ENCODE assay signal across 9 mouse cellular contexts in genomic region chrX:71052481-71053216, GRCm38 (mm10). TPM values are rescaled to one million over a fixed set of nuclear protein-coding genes. Genes with fewer than 3 reads are reported as not detected.
DNase-seq lines count a peak whose midpoint lies in the region; ATAC-seq lines count a peak whose summit lies in the region.
"Had no signal": no experiment of that assay in that cellular context is flagged by ENCODE, and none has a peak within 500 bp of the region (broad histone marks: within the 10 kb centered on the region; RNA-seq: fewer than 3 reads in every experiment).

No protein-coding gene starts in this region.

- peaks cover 52% of the 10 kb centered on the region for H3K27me3 ChIP-seq in heart, embryonic 10.5 days (ENCODE audit: insufficient read depth, poor library complexity, severe bottlenecking)
- H3K27me3 ChIP-seq in midbrain, embryonic 11.5 days (ENCODE audit: control insufficient read depth, insufficient read depth, low read length), result peaks cover 1% of the 10 kb centered on the region; the same call in 1 of the 2 replicates

- H3K9ac ChIP-seq in midbrain, embryonic 11.5 days (ENCODE audit: low read length), result 0 out of 2 replicates have a peak overlapping the region, but pooled peaks have one; percentile 27

- peak overlapping the region; percentile 60 for H3K4me3 ChIP-seq in heart, embryonic 10.5 days
- peak overlapping the region; percentile 44; the same call in 1 of the 2 replicates for H3K4me3 ChIP-seq in midbrain, embryonic 11.5 days (ENCODE audit: low read depth, low read length)

- H3K9me3 ChIP-seq in heart, embryonic 10.5 days, result no peaks in the 10 kb centered on the region
- no peaks in the 10 kb centered on the region for H3K9me3 ChIP-seq in midbrain, embryonic 11.5 days (ENCODE audit: control insufficient read depth, low read length)

- no peaks in the 10 kb centered on the region for H3K4me1 ChIP-seq in heart, embryonic 10.5 days
- H3K4me1 ChIP-seq in midbrain, embryonic 11.5 days (ENCODE audit: control insufficient read depth, insufficient read depth, low read length), result no peaks in the 10 kb centered on the region

- peak; percentile 21 for DNase-seq in layer of hippocampus, adult 11-12 months (ENCODE audit: low spot score)
- no peak for DNase-seq in layer of hippocampus, postnatal 25 days (ENCODE audit: extremely low spot score in 1 of 2, low spot score in 1 of 2)
- DNase-seq in cerebellum, adult 9-10 months, result peak; percentile 54
- no peak for DNase-seq in heart, embryonic 10.5 days (ENCODE audit: low spot score)
- DNase-seq in left cerebral cortex, postnatal 4 days, result peak; percentile 14
- DNase-seq in midbrain, embryonic 11.5 days (ENCODE audit: low spot score, missing footprints), result peak; percentile 90
- DNase-seq in yolk sac, embryonic 10.5 days (ENCODE audit: low spot score), result peak; percentile 9
- no peak for DNase-seq in layer of hippocampus, adult 8-10 months (ENCODE audit: low spot score in 2 of 2)

- peak overlapping the region; percentile 60 for H3K4me2 ChIP-seq in midbrain, embryonic 11.5 days

- 25% methylated on average over 8 of the region's 8 CpGs for WGBS in heart, embryonic 10.5 days
- WGBS in midbrain, embryonic 11.5 days, result 32% methylated on average over 8 of the region's 8 CpGs

- H3K27ac ChIP-seq in heart, embryonic 10.5 days, result no peak overlapping the region
- peak overlapping the region; percentile 79 for H3K27ac ChIP-seq in midbrain, embryonic 11.5 days (ENCODE audit: low read depth, low read length)

- peak; percentile 54 for ATAC-seq in midbrain, embryonic 11.5 days (ENCODE audit: low FRiP score)
- ATAC-seq: Patski had no signal

- intact Hi-C loops in left cerebral cortex, postnatal 4 days (cut with DNase I), result loop anchor here (5.0 kb wide), 2 partner anchors 260 to 320 kb away; no protein-coding TSS in a partner anchor

- no peaks in the 10 kb centered on the region for H3K36me3 ChIP-seq in heart, embryonic 10.5 days
- H3K36me3 ChIP-seq in midbrain, embryonic 11.5 days (ENCODE audit: control insufficient read depth, insufficient read depth, low read length), result no peaks in the 10 kb centered on the region

RNA-seq across cellular contexts. Expression of gene Mamld1, which starts 2.6 kb away (rescaled TPM):
- total RNA-seq in layer of hippocampus, postnatal 25 days (2021), result 10 to 100 TPM; 24.5 to 26.4 TPM
- 1.1 and 1.6 TPM in 2 replicates for polyA plus RNA-seq in heart, embryonic 10.5 days (2016; fragmentation: Nextera tagmentation; extraction: Ambion mirVana)
- total RNA-seq in left cerebral cortex, postnatal 4 days (2021), result 10 to 100 TPM; 18.0 to 22.0 TPM
- 8.3 and 8.6 TPM in 2 replicates for polyA plus RNA-seq in midbrain, embryonic 11.5 days (2014; fragmentation: Nextera tagmentation; extraction: Ambion mirVana)
- total RNA-seq in layer of hippocampus, adult 8-10 months (2022), result 10 to 100 TPM; 28.2 to 33.0 (median 31.4) TPM

Comparison
In these comparisons a context has a peak if more than half of its experiments do, and no peak if none do; other contexts are left out.
1. DNase-seq: peak in layer of hippocampus, adult 11-12 months (single experiment), cerebellum, adult 9-10 months (single experiment), left cerebral cortex, postnatal 4 days (single experiment), midbrain, embryonic 11.5 days (single experiment) and yolk sac, embryonic 10.5 days (single experiment); none in layer of hippocampus, postnatal 25 days (0 of 2), heart, embryonic 10.5 days (single experiment) and layer of hippocampus, adult 8-10 months (0 of 2).